Mouse (Mus musculus) MEL (cell line): ENCODE measurements at regions not wholly inside any gene's neighbourhood (a gene's known extent, or its start where the extent isn't known, plus 50 kb on each side); places are given as distances from the start of the nearest gene placed in this dataset.

Source experiments
- DNase-seq: peaks from one replicate; pipeline ENCODE4 v3.0.0; 2011; ENCODE audit warnings: low read depth, low spot score
- H3K27ac ChIP-seq: 2 replicates; pipeline ENCODE4 v1.5.1; 2012; ENCODE audit warnings: low read depth, mild to moderate bottlenecking, control low read depth, low read length, moderate library complexity; ENCODE audit not compliant: control insufficient read depth
- H3K27me3 ChIP-seq, 2 experiments: fragments of 150-350 bp in 1 of 2; sonication (generic) in 1 of 2; 2 replicates each; pipeline ENCODE4 v1.6.1; 2012; ENCODE audit warnings: low read length in 2 of 2, mild to moderate bottlenecking in 2 of 2, improper control_type of control experiment in 1 of 2, moderate library complexity in 1 of 2; ENCODE audit not compliant: insufficient read depth in 2 of 2, control insufficient read depth in 1 of 2
- H3K36me3 ChIP-seq, 2 experiments: 2 replicates each; pipeline ENCODE4 v1.6.1; 2012 to 2014; ENCODE audit warnings: low read length in 2 of 2, improper control_type of control experiment in 1 of 2, inconsistent platforms in 1 of 2, mild to moderate bottlenecking in 1 of 2; ENCODE audit not compliant: insufficient read depth in 2 of 2, control insufficient read depth in 1 of 2
- H3K4me1 ChIP-seq, 2 experiments: fragments of 150-350 bp in 1 of 2; sonication (generic) in 1 of 2; 2 replicates each; pipeline ENCODE4 v1.6.1; 2012; ENCODE audit warnings: low read length in 2 of 2, improper control_type of control experiment in 1 of 2, mild to moderate bottlenecking in 1 of 2; ENCODE audit not compliant: insufficient read depth in 2 of 2, control insufficient read depth in 1 of 2
- H3K4me3 ChIP-seq, 2 experiments: fragments of 150-350 bp in 1 of 2; sonication (generic) in 1 of 2; 2 replicates each; pipeline ENCODE4 v1.5.1; 2012; ENCODE audit warnings: low read depth in 2 of 2, low read length in 2 of 2, mild to moderate bottlenecking in 2 of 2, moderate library complexity in 2 of 2, control low read depth in 1 of 2, improper control_type of control experiment in 1 of 2; ENCODE audit not compliant: control insufficient read depth in 1 of 2, insufficient read depth in 1 of 2
- H3K79me2 ChIP-seq: 2 replicates; pipeline ENCODE4 v1.6.1; 2012; ENCODE audit warnings: mild to moderate bottlenecking, low read length, moderate library complexity; ENCODE audit not compliant: control insufficient read depth, poor library complexity, insufficient read depth
- H3K9ac ChIP-seq: 2 replicates; pipeline ENCODE4 v1.6.1; 2012; ENCODE audit warnings: low read depth, mild to moderate bottlenecking, control low read depth, low read length, moderate library complexity; ENCODE audit not compliant: control insufficient read depth, poor library complexity, severe bottlenecking
- H3K9me3 ChIP-seq: fragments of 150-350 bp; sonication (generic); replicated peaks from 2 replicates; pipeline ENCODE4 v1.6.1; 2012; ENCODE audit warnings: mild to moderate bottlenecking, low read length, improper control_type of control experiment, moderate library complexity; ENCODE audit not compliant: insufficient read depth
- CHD1 ChIP-seq: IDR thresholded peaks from 2 replicates; pipeline ENCODE4 v1.6.1; 2012; ENCODE audit warnings: low read depth, mild to moderate bottlenecking, inconsistent platforms, low read length, improper control_type of control experiment
- CTCF ChIP-seq, 3 experiments: IDR thresholded peaks in 2 of 3; conservative IDR thresholded peaks in 1 of 3; 2 replicates each; pipeline ENCODE4 v1.5.1; 2011 to 2012; ENCODE audit warnings: low read length in 3 of 3, low read depth in 2 of 3, mild to moderate bottlenecking in 2 of 3, improper control_type of control experiment in 1 of 3, inconsistent platforms in 1 of 3, mixed read lengths in 1 of 3, moderate library complexity in 1 of 3; ENCODE audit not compliant: control insufficient read depth in 1 of 3, insufficient read depth in 1 of 3, poor library complexity in 1 of 3, severe bottlenecking in 1 of 3
- E2F4 ChIP-seq: IDR thresholded peaks from 2 replicates; pipeline ENCODE4 v1.6.1; 2011; ENCODE audit warnings: low read depth, low read length, improper control_type of control experiment, borderline replicate concordance
- ELF1 ChIP-seq: IDR thresholded peaks from 2 replicates; pipeline ENCODE4 v1.6.1; 2014; ENCODE audit warnings: low read depth, mild to moderate bottlenecking, inconsistent platforms, low read length, improper control_type of control experiment, moderate library complexity
- ETS1 ChIP-seq: IDR thresholded peaks from 2 replicates; pipeline ENCODE4 v1.6.1; 2012; ENCODE audit warnings: low read depth, mild to moderate bottlenecking, inconsistent platforms, low read length, improper control_type of control experiment, moderate library complexity
- GABPA ChIP-seq: IDR thresholded peaks from 2 replicates; pipeline ENCODE4 v1.6.1; 2012; ENCODE audit warnings: low read depth, mild to moderate bottlenecking, inconsistent platforms, low read length, improper control_type of control experiment, moderate library complexity
- GATA1 ChIP-seq: IDR thresholded peaks from 2 replicates; pipeline ENCODE4 v1.6.1; 2011; ENCODE audit warnings: low read depth, low read length, improper control_type of control experiment
- MAFK ChIP-seq: IDR thresholded peaks from 2 replicates; pipeline ENCODE4 v1.6.1; 2011; ENCODE audit warnings: low read depth, mild to moderate bottlenecking, low read length, improper control_type of control experiment, borderline replicate concordance
- MAX ChIP-seq: IDR thresholded peaks from 2 replicates; pipeline ENCODE4 v1.6.1; 2011; ENCODE audit warnings: low read length, improper control_type of control experiment
- MAZ ChIP-seq: IDR thresholded peaks from 2 replicates; pipeline ENCODE4 v1.6.1; 2012; ENCODE audit warnings: low read depth, mild to moderate bottlenecking, inconsistent platforms, low read length, improper control_type of control experiment
- MYB ChIP-seq: IDR thresholded peaks from 2 replicates; pipeline ENCODE4 v1.6.1; 2011; ENCODE audit warnings: mild to moderate bottlenecking, low read depth, low read length, improper control_type of control experiment
- NELFE ChIP-seq: IDR thresholded peaks from 2 replicates; pipeline ENCODE4 v1.6.1; 2011; ENCODE audit warnings: low read depth, low read length, improper control_type of control experiment
- POLR2AphosphoS5 ChIP-seq: IDR thresholded peaks from 2 replicates; pipeline ENCODE4 v1.6.1; 2012; ENCODE audit warnings: low read depth, borderline replicate concordance, mild to moderate bottlenecking, inconsistent platforms, low read length, moderate library complexity, mixed read lengths
- RAD21 ChIP-seq: IDR thresholded peaks from 2 replicates; pipeline ENCODE4 v1.6.1; 2011; ENCODE audit warnings: mild to moderate bottlenecking, low read depth, low read length, improper control_type of control experiment
- RCOR1 ChIP-seq: IDR thresholded peaks from 2 replicates; pipeline ENCODE4 v1.6.1; 2012; ENCODE audit warnings: low read depth, mild to moderate bottlenecking, inconsistent platforms, low read length, improper control_type of control experiment
- SIN3A ChIP-seq: IDR thresholded peaks from 2 replicates; pipeline ENCODE4 v1.6.1; 2012; ENCODE audit warnings: low read length, improper control_type of control experiment, inconsistent platforms
- USF2 ChIP-seq, 2 experiments: IDR thresholded peaks; 2 replicates each; pipeline ENCODE4 v1.6.1; 2011 to 2012; ENCODE audit warnings: improper control_type of control experiment in 2 of 2, low read length in 2 of 2, borderline replicate concordance in 1 of 2, inconsistent platforms in 1 of 2, low read depth in 1 of 2, mild to moderate bottlenecking in 1 of 2; ENCODE audit not compliant: insufficient read depth in 1 of 2
- ZKSCAN1 ChIP-seq: IDR thresholded peaks from 2 replicates; pipeline ENCODE4 v1.6.1; 2012; ENCODE audit warnings: low read depth, mild to moderate bottlenecking, inconsistent platforms, low read length, improper control_type of control experiment, moderate library complexity
- ZMIZ1 ChIP-seq: IDR thresholded peaks from 2 replicates; pipeline ENCODE4 v1.6.1; 2012; ENCODE audit warnings: low read depth, mild to moderate bottlenecking, inconsistent platforms, low read length, improper control_type of control experiment, moderate library complexity
- ZNF384 ChIP-seq: IDR thresholded peaks from 2 replicates; pipeline ENCODE4 v1.6.1; 2012; ENCODE audit warnings: low read depth, mild to moderate bottlenecking, inconsistent platforms, low read length, improper control_type of control experiment

DNA sequence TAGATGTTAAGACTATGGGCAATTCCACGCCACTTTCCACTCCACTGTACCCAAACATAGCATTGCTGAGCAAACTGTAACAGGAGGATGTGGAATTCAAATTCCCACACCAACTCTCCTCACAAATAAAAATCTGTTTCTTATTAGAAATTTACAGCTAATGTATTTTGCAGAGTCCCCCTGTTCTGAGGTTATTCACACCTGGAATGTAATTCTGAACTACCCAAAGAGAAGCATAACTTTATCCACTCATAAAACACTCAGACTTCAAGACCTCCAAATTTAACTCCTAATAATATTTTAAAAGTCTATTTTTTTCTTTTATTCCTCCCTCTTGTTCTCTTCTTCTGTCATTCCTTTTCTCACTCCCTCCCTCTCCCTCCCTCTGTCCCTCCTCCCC, 1698.0 kb upstream of the Slc10a2 start:
- Histone ChIP-seq H3K9me3 (no peaks in the 10 kb centered on the region), H3K27ac (no peak overlapping the region), H3K79me2 (no peaks in the 10 kb centered on the region), H3K4me3 (no peak overlapping the region), H3K4me1 (no peaks in the 10 kb centered on the region), H3K9ac (no peak overlapping the region), H3K27me3 (no peaks in the 10 kb centered on the region), H3K36me3 (no peaks in the 10 kb centered on the region)
- no peak for DNase-seq
- TF ChIP-seq CTCF (IDR thresholded peaks at IDR 0.05 in 2 of 3, conservative IDR thresholded peaks at IDR 0.05 in 1 of 3; ENCODE audit: control insufficient read depth in 1 of 3, insufficient read depth in 1 of 3, low read depth in 2 of 3, low read length in 3 of 3, poor library complexity in 1 of 3, severe bottlenecking in 1 of 3): no peak
- TF ChIP-seq MAX: no peak
- no peak for TF ChIP-seq ETS1
- no peak for TF ChIP-seq E2F4
- no peak for TF ChIP-seq RAD21
- TF ChIP-seq MYB: no peak
- TF ChIP-seq SIN3A: no peak
- no peak for TF ChIP-seq USF2 (IDR thresholded peaks at IDR 0.05; ENCODE audit: borderline replicate concordance in 1 of 2, insufficient read depth in 1 of 2, low read depth in 1 of 2, low read length in 2 of 2)
- no peak for TF ChIP-seq CHD1
- no peak for TF ChIP-seq GABPA
- no peak for TF ChIP-seq POLR2AphosphoS5

DNA sequence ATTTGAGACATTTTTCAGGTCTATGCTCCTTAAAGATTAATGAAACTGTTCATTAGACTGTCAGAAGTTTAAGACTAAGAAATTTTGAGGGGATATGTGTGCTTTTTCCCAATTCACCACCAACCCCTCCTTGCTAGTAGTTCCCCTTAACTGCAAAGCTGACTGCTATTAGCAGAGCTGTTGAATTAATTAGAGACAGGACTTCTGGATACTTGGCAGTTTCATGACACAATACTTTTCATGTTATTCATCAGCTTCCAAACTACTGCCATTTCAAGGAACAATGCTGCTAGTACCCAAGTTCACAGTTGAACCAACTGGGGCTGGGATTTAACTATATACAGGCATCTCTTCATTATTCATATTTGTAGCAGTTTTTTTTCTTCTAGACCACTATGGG, 1695.9 kb upstream of the Slc10a2 start:
- H3K9ac ChIP-seq: no peak overlapping the region
- H3K4me3 ChIP-seq: no peak overlapping the region
- H3K27me3 ChIP-seq: no peaks in the 10 kb centered on the region
- no peaks in the 10 kb centered on the region for H3K79me2 ChIP-seq
- no peak overlapping the region for H3K27ac ChIP-seq
- no peaks in the 10 kb centered on the region for H3K9me3 ChIP-seq
- no peaks in the 10 kb centered on the region for H3K36me3 ChIP-seq
- DNase-seq: no peak
- no peaks in the 10 kb centered on the region for H3K4me1 ChIP-seq
- TF ChIP-seq ZNF384 (no peak), MYB (no peak), ETS1 (no peak), CTCF (IDR thresholded peaks at IDR 0.05 in 2 of 3, conservative IDR thresholded peaks at IDR 0.05 in 1 of 3; ENCODE audit: control insufficient read depth in 1 of 3, insufficient read depth in 1 of 3, low read depth in 2 of 3, low read length in 3 of 3, poor library complexity in 1 of 3, severe bottlenecking in 1 of 3) (no peak), NELFE (no peak), RAD21 (no peak), ZMIZ1 (no peak), MAX (no peak), RCOR1 (no peak), GABPA (no peak)

DNA sequence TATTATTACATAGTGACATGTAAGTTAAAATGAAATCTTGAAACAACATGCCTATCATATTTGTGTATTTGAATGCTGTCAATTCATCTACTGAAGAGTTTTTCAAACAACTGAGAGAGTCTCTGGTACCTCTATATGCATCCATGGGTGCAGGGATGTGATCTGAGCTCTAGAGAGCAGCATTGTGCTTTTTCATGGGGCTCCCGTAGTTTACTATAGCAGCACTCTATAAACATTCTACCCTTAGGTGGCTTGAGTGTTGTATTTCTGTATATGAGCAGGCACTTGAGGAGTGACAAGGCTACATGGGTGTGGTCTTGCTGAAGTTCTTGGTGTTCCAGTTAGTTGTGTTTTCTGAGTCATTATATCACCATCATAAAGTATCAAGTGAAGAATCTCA, 1683.9 kb upstream of the Slc10a2 start:
- no peaks in the 10 kb centered on the region for H3K79me2 ChIP-seq
- no peaks in the 10 kb centered on the region for H3K36me3 ChIP-seq
- TF ChIP-seq GATA1 (no peak), ELF1 (no peak), POLR2AphosphoS5 (no peak), ZNF384 (no peak), MAFK (no peak), MAZ (no peak), SIN3A (no peak), GABPA (no peak), MAX (no peak), ZKSCAN1 (no peak)
- H3K9ac ChIP-seq: no peak overlapping the region
- H3K27ac ChIP-seq: no peak overlapping the region
- H3K9me3 ChIP-seq: no peaks in the 10 kb centered on the region
- no peak for DNase-seq
- H3K4me3 ChIP-seq: no peak overlapping the region
- H3K27me3 ChIP-seq: no peaks in the 10 kb centered on the region
- H3K4me1 ChIP-seq: no peaks in the 10 kb centered on the region
